Mouse (Mus musculus) embryonic facial prominence, embryonic 14.5 days (tissue): ENCODE results near the gene Emb. TPM values are rescaled to one million over a fixed set of nuclear protein-coding genes. Genes with fewer than 3 reads are reported as not detected.
"Not testable (repeated sequence)": the region's sequence is repeated elsewhere in the genome, so short reads cannot be mapped to it uniquely, and the experiment has no call there.

Source experiments
- ATAC-seq: fragments of 200-750 bp; cut with Nextera tagmentation; 2 replicates; pipeline ENCODE4 v1.8.0; 2017; ENCODE audit warnings: low read depth, moderate number of reproducible peaks, moderate TSS enrichment
- DNase-seq: peaks from one replicate; pipeline ENCODE4 v3.0.0-alpha.2; 2015; ENCODE audit warnings: low spot score
- H3K27ac ChIP-seq: fragments of 300-500 bp; sonication (generic); replicated peaks from 2 replicates; pipeline ENCODE4 v1.5.1; 2014; ENCODE audit warnings: low read depth, mild to moderate bottlenecking, low read length, moderate library complexity
- H3K27me3 ChIP-seq: fragments of 300-500 bp; sonication (generic); replicated peaks from 2 replicates; pipeline ENCODE4 v1.6.1; 2014; ENCODE audit warnings: low read length; ENCODE audit not compliant: control insufficient read depth, insufficient read depth
- H3K36me3 ChIP-seq: fragments of 300-500 bp; sonication (generic); 2 replicates; pipeline ENCODE4 v1.6.1; 2014; ENCODE audit warnings: low read length, mixed read lengths; ENCODE audit not compliant: control insufficient read depth, insufficient read depth
- H3K4me1 ChIP-seq: fragments of 300-500 bp; sonication (generic); 2 replicates; pipeline ENCODE4 v1.6.1; 2014; ENCODE audit warnings: antibody characterized with exemption, low read length; ENCODE audit not compliant: control insufficient read depth, insufficient read depth
- H3K4me2 ChIP-seq: fragments of 300-500 bp; sonication (generic); 2 replicates; pipeline ENCODE4 v1.6.1; 2014; ENCODE audit warnings: low read depth, mild to moderate bottlenecking, low read length, moderate library complexity, mixed read lengths
- H3K4me3 ChIP-seq: fragments of 300-500 bp; sonication (generic); 2 replicates; pipeline ENCODE4 v1.5.1; 2014; ENCODE audit warnings: low read depth, mild to moderate bottlenecking, low read length
- H3K9ac ChIP-seq: fragments of 300-500 bp; sonication (generic); 2 replicates; pipeline ENCODE4 v1.6.1; 2014; ENCODE audit warnings: low read depth, mild to moderate bottlenecking, low read length, moderate library complexity, mixed read lengths
- H3K9me3 ChIP-seq: fragments of 300-500 bp; sonication (generic); 2 replicates; pipeline ENCODE4 v1.6.1; 2016; ENCODE audit warnings: low read length; ENCODE audit not compliant: control insufficient read depth
- WGBS: fragments of 180-500 bp; shearing (Covaris S2); extraction: QIAGEN DNeasy Blood & Tissue Kit; methylation state at CpG from one replicate; pipeline ENCODE4 v1.1.7; 2014; 5-methylcytosine and 5-hydroxymethylcytosine counted together
- polyA plus RNA-seq: library from polyadenylated mRNA; unstranded; fragments of >200 nt; fragmentation: Nextera tagmentation; extraction: Ambion mirVana; gene quantifications from 2 replicates; pipeline ENCODE4 v1.2.1, GENCODE M21; 2014

Emb gene
- 31.7 and 34.5 TPM in 2 replicates for polyA plus RNA-seq

- no peaks in the 10 kb centered on the region for H3K9me3 ChIP-seq
- DNase-seq (no peak), ATAC-seq (no peak)
- no peaks in the 10 kb centered on the region for H3K27me3 ChIP-seq
- H3K4me2 ChIP-seq = no peak within 1 kb of the TSS
- WGBS = 68% methylated on average over 6 of the region's 6 CpGs
- no peaks in the 10 kb centered on the region for H3K36me3 ChIP-seq
- no peaks in the 10 kb centered on the region; the same call in 1 of the 2 replicates for H3K4me1 ChIP-seq
- no peak within 1 kb of the TSS for H3K27ac ChIP-seq
- H3K9ac ChIP-seq = no peak within 1 kb of the TSS
- H3K4me3 ChIP-seq = no peak within 1 kb of the TSS
Observed at GRCm38 (mm10) chr13:117208236-117208635, at the start of gene Emb. TSS of gene Emb (plus strand) at chr13:117208536.

- H3K27ac ChIP-seq = no peak overlapping the region
- H3K27me3 ChIP-seq = no peaks in the 10 kb centered on the region
- no peaks in the 10 kb centered on the region for H3K9me3 ChIP-seq
- DNase-seq (no peak), ATAC-seq (no peak)
- H3K9ac ChIP-seq = no peak overlapping the region
- WGBS = 90% methylated on average over 5 of the region's 5 CpGs
- H3K36me3 ChIP-seq = no peaks in the 10 kb centered on the region
- H3K4me3 ChIP-seq = no peak overlapping the region
- no peaks in the 10 kb centered on the region for H3K4me1 ChIP-seq
- no peak overlapping the region for H3K4me2 ChIP-seq
Observed at GRCm38 (mm10) chr13:117163906-117164305, 44.4 kb upstream of the Emb start.

- Histone ChIP-seq H3K27ac (no peak overlapping the region), H3K27me3 (no peaks in the 10 kb centered on the region), H3K9ac (no peak overlapping the region), H3K4me3 (no peak overlapping the region), H3K36me3 (no peaks in the 10 kb centered on the region), H3K4me2 (no peak overlapping the region), H3K4me1 (no peaks in the 10 kb centered on the region), H3K9me3 (no peaks in the 10 kb centered on the region)
- DNase-seq = no peak
- ATAC-seq = no peak
- WGBS = 91% methylated on average over 8 of the region's 8 CpGs
Observed at GRCm38 (mm10) chr13:117165071-117165470, 43.3 kb upstream of the Emb start.

- ATAC-seq, H3K36me3 ChIP-seq, H3K4me3 ChIP-seq, H3K4me2 ChIP-seq, H3K4me1 ChIP-seq, H3K27ac ChIP-seq, H3K9ac ChIP-seq, H3K9me3 ChIP-seq, H3K27me3 ChIP-seq, DNase-seq: not testable (repeated sequence)
- 71% methylated on average over 3 of the region's 3 CpGs for WGBS
Observed at GRCm38 (mm10) chr13:117180912-117181311, 27.4 kb upstream of the Emb start.

- H3K4me3 ChIP-seq = no peak overlapping the region
- no peak overlapping the region for H3K9ac ChIP-seq
- no peak overlapping the region for H3K4me2 ChIP-seq
- DNase-seq (no peak), ATAC-seq (no peak)
- H3K27ac ChIP-seq = no peak overlapping the region
- no peaks in the 10 kb centered on the region for H3K27me3 ChIP-seq
- no peaks in the 10 kb centered on the region for H3K9me3 ChIP-seq
- WGBS = 64% methylated on average over 6 of the region's 6 CpGs
- H3K4me1 ChIP-seq = no peaks in the 10 kb centered on the region
- no peaks in the 10 kb centered on the region for H3K36me3 ChIP-seq
Observed at GRCm38 (mm10) chr13:117183288-117183687, 25.0 kb upstream of the Emb start.

GRCm38 (mm10) chr13:117185329-117185728 is 23.0 kb upstream of the Emb start:
- ATAC-seq = no peak
- Histone ChIP-seq H3K4me1 (no peaks in the 10 kb centered on the region), H3K4me2 (no peak overlapping the region), H3K4me3 (no peak overlapping the region), H3K27ac (no peak overlapping the region), H3K9me3 (no peaks in the 10 kb centered on the region), H3K9ac (no peak overlapping the region), H3K27me3 (no peaks in the 10 kb centered on the region), H3K36me3 (no peaks in the 10 kb centered on the region)
- DNase-seq = no peak
- 73% methylated on average over 6 of the region's 6 CpGs for WGBS

- no peak overlapping the region for H3K4me2 ChIP-seq
- WGBS = 75% methylated on average over 5 of the region's 5 CpGs
- no peak overlapping the region for H3K9ac ChIP-seq
- no peaks in the 10 kb centered on the region for H3K27me3 ChIP-seq
- ATAC-seq (no peak), DNase-seq (no peak)
- H3K36me3 ChIP-seq = no peaks in the 10 kb centered on the region
- no peak overlapping the region for H3K27ac ChIP-seq
- H3K4me3 ChIP-seq = no peak overlapping the region
- H3K9me3 ChIP-seq = no peaks in the 10 kb centered on the region
- no peaks in the 10 kb centered on the region for H3K4me1 ChIP-seq
Observed at GRCm38 (mm10) chr13:117192161-117192560, 16.2 kb upstream of the Emb start.

GRCm38 (mm10) chr13:117193422-117193983 is 14.8 kb upstream of the Emb start:
- no peak overlapping the region for H3K4me2 ChIP-seq
- ATAC-seq = no peak
- H3K9me3 ChIP-seq = no peaks in the 10 kb centered on the region
- 60% methylated on average over 7 of the region's 7 CpGs for WGBS
- H3K27me3 ChIP-seq = no peaks in the 10 kb centered on the region
- H3K4me1 ChIP-seq = no peaks in the 10 kb centered on the region
- H3K4me3 ChIP-seq = no peak overlapping the region
- H3K27ac ChIP-seq = no peak overlapping the region
- no peak overlapping the region for H3K9ac ChIP-seq
- no peaks in the 10 kb centered on the region for H3K36me3 ChIP-seq
- DNase-seq = no peak
